Mouse (Mus musculus) kidney, postnatal 0 days (tissue): ENCODE results near the gene Phip. TPM values are rescaled to one million over a fixed set of nuclear protein-coding genes. Genes with fewer than 3 reads are reported as not detected.

Experiments used
- ATAC-seq: fragments of 200-750 bp; cut with Nextera tagmentation; replicated peaks from 2 replicates; pipeline ENCODE4 v1.8.0; 2017; ENCODE audit warnings: low read depth, moderate number of reproducible peaks, moderate TSS enrichment, moderate library complexity; ENCODE audit not compliant: low FRiP score
- DNase-seq: peaks from one replicate; pipeline ENCODE4 v3.0.0-alpha.2; 2016; ENCODE audit warnings: low spot score
- H3K27ac ChIP-seq: fragments of 300-500 bp; sonication (generic); 2 replicates; pipeline ENCODE4 v1.5.1; 2014; ENCODE audit warnings: mild to moderate bottlenecking
- H3K27me3 ChIP-seq: fragments of 300-500 bp; sonication (generic); 2 replicates; pipeline ENCODE4 v1.6.1; 2014; ENCODE audit warnings: low read length, mixed read lengths; ENCODE audit not compliant: insufficient read depth
- H3K36me3 ChIP-seq: fragments of 300-500 bp; sonication (generic); 2 replicates; pipeline ENCODE4 v1.6.1; 2014; ENCODE audit warnings: low read length, mixed read lengths; ENCODE audit not compliant: insufficient read depth
- H3K4me1 ChIP-seq: fragments of 300-500 bp; sonication (generic); replicated peaks from 2 replicates; pipeline ENCODE4 v1.6.1; 2014; ENCODE audit warnings: antibody characterized with exemption, low read length, mixed read lengths; ENCODE audit not compliant: insufficient read depth
- H3K4me2 ChIP-seq: fragments of 300-500 bp; sonication (generic); 2 replicates; pipeline ENCODE4 v1.6.1; 2014; ENCODE audit warnings: mild to moderate bottlenecking, low read length, moderate library complexity, mixed read lengths
- H3K4me3 ChIP-seq: fragments of 300-500 bp; sonication (generic); replicated peaks from 2 replicates; pipeline ENCODE4 v1.5.1; 2014; ENCODE audit warnings: low read depth, low read length
- H3K9ac ChIP-seq: fragments of 300-500 bp; sonication (generic); 2 replicates; pipeline ENCODE4 v1.6.1; 2014; ENCODE audit warnings: low read depth, low read length
- H3K9me3 ChIP-seq: fragments of 300-500 bp; sonication (generic); replicated peaks from 2 replicates; pipeline ENCODE4 v1.6.1; 2016; ENCODE audit warnings: low read length, inconsistent platforms, mixed read lengths
- CTCF ChIP-seq: IDR thresholded peaks from 2 replicates; pipeline ENCODE4 v1.5.1; 2016; ENCODE audit warnings: antibody characterized with exemption, low read depth, mild to moderate bottlenecking, moderate library complexity
- WGBS: fragments of 180-500 bp; shearing (Covaris S2); extraction: QIAGEN DNeasy Blood & Tissue Kit; methylation state at CpG from one replicate; pipeline ENCODE4 v1.1.7; 2014; 5-methylcytosine and 5-hydroxymethylcytosine counted together
- polyA plus RNA-seq: library from polyadenylated mRNA; unstranded; fragments of >200 nt; fragmentation: Nextera tagmentation; extraction: Ambion mirVana; gene quantifications from 2 replicates; pipeline ENCODE4 v1.2.1, GENCODE M21; 2015

Phip gene
- polyA plus RNA-seq, 1 experiment from 2014 or later: 49.6 TPM

GRCm38 (mm10) chr9:82861316-82861715 is 114.0 kb downstream of the Phip start:
- no peak overlapping the region for H3K9ac ChIP-seq
- no peak for TF ChIP-seq CTCF
- DNase-seq (peak; percentile 44), ATAC-seq (no peak)
- H3K4me3 ChIP-seq: no peak overlapping the region
- no peaks in the 10 kb centered on the region for H3K36me3 ChIP-seq
- 65% methylated on average over 4 of the region's 4 CpGs for WGBS
- no peaks in the 10 kb centered on the region for H3K27me3 ChIP-seq
- H3K27ac ChIP-seq: peak overlapping the region; percentile 42; the same call in 1 of the 2 replicates
- H3K4me2 ChIP-seq: no peak overlapping the region
- H3K4me1 ChIP-seq: no peaks in the 10 kb centered on the region
- no peaks in the 10 kb centered on the region for H3K9me3 ChIP-seq

DNA sequence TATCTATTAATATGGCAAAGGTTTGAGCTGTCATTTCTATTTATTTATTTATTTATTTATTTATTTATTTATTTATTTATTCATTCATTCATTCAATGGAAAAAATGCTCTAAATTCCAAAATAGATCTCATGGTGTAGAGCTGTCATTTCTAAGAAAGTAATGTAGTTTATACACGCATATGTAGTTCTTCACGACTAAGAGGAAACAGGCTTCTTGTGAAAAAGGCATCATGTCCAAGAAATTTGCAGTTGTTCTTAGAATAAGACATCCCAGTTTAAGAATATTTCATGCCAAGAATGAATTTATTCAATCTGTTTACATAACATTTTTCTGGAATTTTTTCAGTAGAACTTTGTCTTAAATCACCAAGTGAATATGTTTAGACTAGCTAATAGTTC is 114.5 kb downstream of the Phip start:
- Histone ChIP-seq H3K4me2 (no peak overlapping the region), H3K27ac (no peak overlapping the region), H3K4me1 (no peaks in the 10 kb centered on the region), H3K9me3 (no peaks in the 10 kb centered on the region), H3K4me3 (no peak overlapping the region), H3K27me3 (no peaks in the 10 kb centered on the region), H3K9ac (no peak overlapping the region), H3K36me3 (no peaks in the 10 kb centered on the region)
- WGBS: 78% methylated on average over 2 of the region's 2 CpGs
- TF ChIP-seq CTCF: no peak
- DNase-seq (peak; percentile 68), ATAC-seq (no peak)

- Histone ChIP-seq H3K4me1 (no peaks in the 10 kb centered on the region), H3K9me3 (no peaks in the 10 kb centered on the region), H3K4me2 (no peak overlapping the region), H3K36me3 (no peaks in the 10 kb centered on the region), H3K4me3 (no peak overlapping the region), H3K27me3 (no peaks in the 10 kb centered on the region), H3K9ac (no peak overlapping the region), H3K27ac (no peak overlapping the region)
- TF ChIP-seq CTCF: no peak
- 76% methylated on average over 4 of the region's 4 CpGs for WGBS
- no peak for DNase-seq
- ATAC-seq: no peak
Observed at GRCm38 (mm10) chr9:82856241-82856640, 119.1 kb downstream of the Phip start.

DNA sequence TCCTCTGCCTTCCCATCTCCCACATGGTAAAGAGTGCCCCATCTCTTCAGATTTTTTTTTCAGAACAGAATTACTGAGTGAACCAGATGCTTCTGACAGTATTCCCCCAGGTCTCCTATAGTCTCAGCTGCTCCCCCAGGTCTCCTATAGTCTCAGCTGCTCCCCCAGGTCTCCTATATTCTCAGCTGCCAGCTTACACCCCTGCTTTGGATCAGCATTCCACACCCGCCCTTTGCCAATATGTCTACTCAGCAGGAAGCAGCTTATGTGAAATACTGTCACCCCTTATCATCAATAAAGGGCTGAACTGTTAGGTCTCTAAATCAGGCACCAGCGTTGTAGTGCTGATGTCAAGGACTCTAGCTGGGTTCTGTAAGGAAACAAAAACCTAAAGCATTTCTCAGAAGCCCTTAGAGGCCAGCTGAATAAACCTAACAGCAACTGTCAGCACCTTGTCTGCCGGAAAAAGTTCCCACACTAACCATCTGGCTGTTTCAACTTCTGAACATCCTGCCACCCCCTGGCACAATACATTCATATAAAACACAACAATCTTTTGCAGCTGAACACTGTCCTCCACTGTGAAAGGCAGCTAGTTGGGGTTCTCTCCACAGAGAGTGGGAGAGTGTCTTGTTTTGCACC is 120.2 kb downstream of the Phip start:
- Histone ChIP-seq H3K4me2 (no peak overlapping the region), H3K4me3 (no peak overlapping the region), H3K27me3 (no peaks in the 10 kb centered on the region), H3K27ac (no peak overlapping the region), H3K9ac (no peak overlapping the region), H3K36me3 (no peaks in the 10 kb centered on the region), H3K4me1 (no peaks in the 10 kb centered on the region), H3K9me3 (no peaks in the 10 kb centered on the region)
- ATAC-seq (no peak), DNase-seq (no peak)
- 36% methylated on average over 3 of the region's 3 CpGs for WGBS
- TF ChIP-seq CTCF: no peak

DNA sequence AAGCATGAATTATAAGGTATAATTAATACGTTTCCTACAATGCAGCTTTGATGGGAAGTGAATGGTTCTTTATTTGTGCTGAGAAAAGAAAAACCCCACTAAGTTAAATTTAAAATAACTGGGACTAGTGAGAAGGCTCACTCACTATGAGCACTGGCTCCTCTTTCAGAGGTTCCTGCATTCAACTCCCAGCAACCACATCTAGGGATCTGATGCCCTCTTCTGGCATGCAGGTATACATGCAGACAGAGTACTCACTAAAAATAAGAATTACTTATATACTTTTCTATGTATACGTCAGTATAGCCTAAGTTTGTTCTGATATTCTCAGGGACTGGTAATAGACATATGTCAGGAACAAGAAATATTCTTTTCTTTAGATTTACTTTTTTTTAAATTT is 121.3 kb downstream of the Phip start:
- H3K4me3 ChIP-seq: no peak overlapping the region
- DNase-seq (peak; percentile 61), ATAC-seq (no peak)
- 62% methylated on average over 2 of the region's 2 CpGs for WGBS
- no peak overlapping the region for H3K27ac ChIP-seq
- no peaks in the 10 kb centered on the region for H3K36me3 ChIP-seq
- no peak overlapping the region for H3K9ac ChIP-seq
- TF ChIP-seq CTCF: peak; percentile 76
- H3K4me1 ChIP-seq: no peaks in the 10 kb centered on the region
- H3K9me3 ChIP-seq: no peaks in the 10 kb centered on the region
- no peaks in the 10 kb centered on the region for H3K27me3 ChIP-seq
- H3K4me2 ChIP-seq: no peak overlapping the region

DNA sequence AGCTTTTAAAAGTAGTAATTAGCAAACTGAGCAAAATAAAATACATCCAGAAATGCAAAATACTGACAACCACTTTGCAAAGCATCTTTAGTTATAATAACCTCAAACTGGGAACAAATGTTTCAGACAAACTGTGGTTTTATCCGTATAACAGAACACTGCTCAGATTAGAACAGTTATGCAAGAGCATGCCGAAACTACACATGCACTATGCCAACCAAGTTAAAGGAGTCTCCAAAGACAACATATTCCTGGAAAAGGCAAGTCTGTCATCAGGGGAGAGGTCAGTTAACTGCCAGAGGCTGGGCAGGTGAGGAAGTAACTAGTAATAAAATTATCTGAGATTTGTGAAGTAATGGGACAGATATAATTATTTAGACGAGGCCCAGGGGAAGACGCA is 132.6 kb downstream of the Phip start:
- no peak for ATAC-seq
- no peak for TF ChIP-seq CTCF

DNA sequence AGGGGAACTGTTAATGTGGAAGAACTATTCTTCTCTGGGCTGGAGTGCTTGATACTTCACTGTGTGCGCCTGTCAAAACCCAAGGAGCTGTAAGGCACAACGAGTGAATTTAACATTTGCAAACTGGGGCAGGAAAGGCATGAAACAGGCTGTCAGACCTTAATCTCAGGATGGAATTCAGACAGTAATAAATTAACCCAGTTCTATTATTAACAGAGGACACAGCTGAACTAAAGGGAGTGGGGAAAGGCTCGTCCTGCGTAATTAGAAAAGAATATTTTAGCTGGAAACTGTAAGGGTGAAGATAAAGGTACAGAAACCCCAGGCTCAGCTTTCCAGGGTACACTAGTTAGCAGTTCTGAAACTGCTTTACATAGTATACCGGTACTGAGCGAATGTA is 139.4 kb downstream of the Phip start:
- Histone ChIP-seq H3K27me3 (no peaks in the 10 kb centered on the region), H3K4me3 (no peak overlapping the region), H3K4me2 (no peak overlapping the region), H3K27ac (0 out of 2 replicates have a peak overlapping the region, but pooled peaks have one; percentile 20), H3K36me3 (peaks cover 4% of the 10 kb centered on the region; the same call in 1 of the 2 replicates), H3K9ac (no peak overlapping the region), H3K4me1 (0 out of 2 replicates have a peak, but pooled peaks cover 4% of the 10 kb centered on the region), H3K9me3 (no peaks in the 10 kb centered on the region)
- DNase-seq (peak; percentile 45), ATAC-seq (peak; percentile 43; the same call in 1 of the 2 replicates)
- no peak for TF ChIP-seq CTCF
- WGBS: 49% methylated on average over 6 of the region's 6 CpGs

More for the DNA sequence above, 132.6 kb downstream of the Phip start:
- Histone ChIP-seq H3K9me3 (no peaks in the 10 kb centered on the region), H3K36me3 (peaks cover 4% of the 10 kb centered on the region; the same call in 1 of the 2 replicates), H3K9ac (no peak overlapping the region), H3K4me2 (no peak overlapping the region), H3K27ac (no peak overlapping the region), H3K4me1 (no peaks in the 10 kb centered on the region), H3K4me3 (no peak overlapping the region), H3K27me3 (no peaks in the 10 kb centered on the region)
- WGBS: 91% methylated on average over 4 of the region's 4 CpGs
- DNase-seq: no peak
